Mouse (Mus musculus): ENCODE data around the gene Ldlrad2. TPM values are rescaled to one million over a fixed set of nuclear protein-coding genes. Genes with fewer than 3 reads are reported as not detected.

Gene Ldlrad2
- polyA plus RNA-seq, 1 experiment from 2014 or later: 0.99 TPM

DNA sequence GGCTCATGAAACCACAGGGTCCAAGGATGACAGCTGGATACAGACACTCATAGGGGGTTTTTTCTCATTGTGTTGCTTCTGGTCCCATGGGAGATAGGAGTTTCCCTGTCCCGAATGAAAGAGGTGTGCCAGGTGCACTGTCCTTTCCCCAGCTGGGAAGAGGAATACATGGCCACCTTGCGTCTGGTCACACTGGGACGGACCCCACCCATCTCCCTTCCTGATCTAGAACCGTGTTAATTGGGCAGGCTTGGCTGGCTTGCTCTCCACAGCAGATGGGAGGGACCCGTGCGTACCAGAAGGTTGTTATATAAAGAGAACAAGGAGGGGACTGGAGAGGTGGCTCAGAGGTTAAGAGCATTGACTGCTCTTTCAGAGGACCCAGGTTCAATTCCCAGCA lies 46.5 kb downstream of the Ldlrad2 start:
- H3K9ac ChIP-seq (ENCODE audit: low read depth, low read length): no peak overlapping the region
- no peak for ATAC-seq
- H3K9me3 ChIP-seq (ENCODE audit: control insufficient read depth, low read length): no peaks in the 10 kb centered on the region
- H3K4me2 ChIP-seq (ENCODE audit: low read length): no peak overlapping the region
- no peak overlapping the region for H3K4me3 ChIP-seq (ENCODE audit: low read length)
- 83% methylated on average over 6 of the region's 6 CpGs for WGBS
- no peaks in the 10 kb centered on the region for H3K27me3 ChIP-seq (replicated peaks; ENCODE audit: control insufficient read depth, insufficient read depth, low read length)
- H3K27ac ChIP-seq (ENCODE audit: low read depth, low read length): no peak overlapping the region
- no peaks in the 10 kb centered on the region for H3K36me3 ChIP-seq (ENCODE audit: control insufficient read depth, insufficient read depth, low read length)
- no peaks in the 10 kb centered on the region for H3K4me1 ChIP-seq (ENCODE audit: control insufficient read depth, insufficient read depth, low read depth, low read length)

DNA sequence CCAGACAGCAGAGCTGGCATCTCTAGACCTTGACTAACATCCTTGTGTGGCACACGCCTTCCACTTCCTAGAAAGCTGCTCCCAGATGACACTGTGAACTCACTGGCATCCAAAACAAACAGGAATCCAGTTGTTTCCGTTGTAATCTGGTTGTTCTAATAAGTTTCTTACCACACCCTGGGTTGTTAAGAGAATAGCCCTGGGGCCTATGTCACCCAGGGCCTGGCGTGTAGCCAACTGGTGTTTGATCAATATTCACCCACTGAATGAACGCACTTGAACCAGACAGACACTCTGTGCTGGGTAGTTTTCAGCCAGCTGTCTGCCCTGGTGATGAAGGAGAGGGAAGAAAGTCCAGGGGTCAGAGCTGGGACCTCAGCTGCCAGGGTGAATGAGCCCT lies 47.0 kb downstream of the Ldlrad2 start:
- Histone ChIP-seq H3K4me1 (ENCODE audit: control insufficient read depth, insufficient read depth, low read depth, low read length) (no peaks in the 10 kb centered on the region), H3K4me2 (ENCODE audit: low read length) (no peak overlapping the region)
- 55% methylated on average over 4 of the region's 4 CpGs for WGBS

DNA sequence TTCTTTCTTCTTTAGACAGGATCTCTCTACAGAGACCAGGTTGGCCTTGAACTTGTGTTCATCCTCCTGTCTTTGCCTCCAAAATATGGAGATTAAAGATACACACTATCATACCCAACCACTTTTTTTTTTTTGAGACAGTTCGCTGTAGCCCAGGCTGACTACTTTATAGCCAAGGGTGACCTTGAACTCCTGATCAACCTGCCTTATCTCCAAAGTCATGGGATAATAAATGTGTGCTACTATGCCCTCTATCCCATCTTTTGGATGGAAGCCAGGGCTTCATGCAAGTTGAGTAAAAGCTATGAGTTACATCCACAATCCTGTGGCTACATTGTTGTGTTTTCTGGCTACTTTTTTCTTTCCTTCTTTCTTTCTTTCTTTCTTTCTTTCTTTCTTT lies 48.9 kb downstream of the Ldlrad2 start:
- Histone ChIP-seq H3K27ac (ENCODE audit: low read depth, low read length) (no peak overlapping the region), H3K4me2 (ENCODE audit: low read length) (no peak overlapping the region), H3K4me3 (ENCODE audit: low read length) (no peak overlapping the region), H3K36me3 (ENCODE audit: control insufficient read depth, insufficient read depth, low read length) (no peaks in the 10 kb centered on the region), H3K9ac (ENCODE audit: low read depth, low read length) (no peak overlapping the region), H3K9me3 (ENCODE audit: control insufficient read depth, low read length) (no peaks in the 10 kb centered on the region), H3K4me1 (ENCODE audit: control insufficient read depth, insufficient read depth, low read depth, low read length) (no peaks in the 10 kb centered on the region), H3K27me3 (replicated peaks; ENCODE audit: control insufficient read depth, insufficient read depth, low read length) (no peaks in the 10 kb centered on the region)
- WGBS: 100% methylated on average over 1 of the region's 1 CpGs
- no peak for ATAC-seq

More for the DNA sequence above, 47.0 kb downstream of the Ldlrad2 start:
- Histone ChIP-seq H3K4me3 (ENCODE audit: low read length) (no peak overlapping the region), H3K9me3 (ENCODE audit: control insufficient read depth, low read length) (no peaks in the 10 kb centered on the region), H3K9ac (ENCODE audit: low read depth, low read length) (no peak overlapping the region), H3K36me3 (ENCODE audit: control insufficient read depth, insufficient read depth, low read length) (no peaks in the 10 kb centered on the region), H3K27me3 (replicated peaks; ENCODE audit: control insufficient read depth, insufficient read depth, low read length) (no peaks in the 10 kb centered on the region), H3K27ac (ENCODE audit: low read depth, low read length) (no peak overlapping the region)
- no peak for ATAC-seq

Small RNA genes lying within 50 kb of the gene (microRNA-seq; reads per million reads assigned to microRNA genes)
- gene Mir7018: not detected

Other genes starting within 250 kb of the Ldlrad2 start
- gene Cdc42, start 216.8 kb downstream of the Ldlrad2 start, polyA plus RNA-seq (2015; fragmentation: Nextera tagmentation; extraction: Ambion mirVana): 975 and 1,060 TPM in 2 replicates
- gene Cela3a, start 164.8 kb downstream of the Ldlrad2 start, polyA plus RNA-seq (2015; fragmentation: Nextera tagmentation; extraction: Ambion mirVana): not detected in 2 replicates
- gene Cela3b, start 144.0 kb downstream of the Ldlrad2 start, polyA plus RNA-seq (2015; fragmentation: Nextera tagmentation; extraction: Ambion mirVana): not detected in 2 replicates
- not detected in 2 replicates for gene 1700013G24Rik, start 121.3 kb downstream of the Ldlrad2 start, polyA plus RNA-seq (2015; fragmentation: Nextera tagmentation; extraction: Ambion mirVana)
- 6.5 and 9.3 TPM in 2 replicates for gene Hspg2, start 105.8 kb downstream of the Ldlrad2 start, polyA plus RNA-seq (2015; fragmentation: Nextera tagmentation; extraction: Ambion mirVana)
- gene Usp48, start 19.2 kb upstream of the Ldlrad2 start, polyA plus RNA-seq (2015; fragmentation: Nextera tagmentation; extraction: Ambion mirVana): 55.7 and 60.7 TPM in 2 replicates
- gene Rap1gap, start 90.2 kb upstream of the Ldlrad2 start, polyA plus RNA-seq (2015; fragmentation: Nextera tagmentation; extraction: Ambion mirVana): 119 and 120 TPM in 2 replicates
- 16.9 and 18.0 TPM in 2 replicates for gene Alpl, start 221.8 kb upstream of the Ldlrad2 start, polyA plus RNA-seq (2015; fragmentation: Nextera tagmentation; extraction: Ambion mirVana)